Mouse (Mus musculus) mature B cell (primary cell): ENCODE measurements at regions not wholly inside any gene's neighbourhood (a gene's known extent, or its start where the extent isn't known, plus 50 kb on each side); places are given as distances from the start of the nearest gene placed in this dataset.

Experiments used
- in situ Hi-C: fragments of 300-500 bp; cut with MboI; formaldehyde crosslinking; loops from 2 replicates; pipeline ENCODE4 v1.14.3; 2019

DNA sequence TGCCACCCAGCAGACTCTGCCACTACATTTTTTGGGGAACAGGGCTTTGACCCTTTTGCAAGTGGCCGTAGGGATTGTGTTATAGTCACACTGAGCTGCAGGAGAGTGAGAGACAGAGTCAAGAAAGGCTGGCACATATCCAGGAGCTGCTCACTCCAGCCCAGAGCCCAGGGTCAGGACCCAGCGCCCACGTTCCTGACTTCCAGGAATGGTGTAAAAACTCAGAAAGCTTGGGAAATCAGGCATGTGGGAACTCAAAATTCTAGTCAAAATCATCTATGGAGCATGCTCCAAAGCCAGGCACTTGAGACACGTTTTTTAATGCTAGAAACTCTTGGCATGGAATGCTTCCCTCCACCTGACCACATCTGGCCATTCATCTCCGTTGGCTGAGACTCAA is 146.7 kb upstream of the Runx1 start:
- in situ Hi-C loops: no loop called here

DNA sequence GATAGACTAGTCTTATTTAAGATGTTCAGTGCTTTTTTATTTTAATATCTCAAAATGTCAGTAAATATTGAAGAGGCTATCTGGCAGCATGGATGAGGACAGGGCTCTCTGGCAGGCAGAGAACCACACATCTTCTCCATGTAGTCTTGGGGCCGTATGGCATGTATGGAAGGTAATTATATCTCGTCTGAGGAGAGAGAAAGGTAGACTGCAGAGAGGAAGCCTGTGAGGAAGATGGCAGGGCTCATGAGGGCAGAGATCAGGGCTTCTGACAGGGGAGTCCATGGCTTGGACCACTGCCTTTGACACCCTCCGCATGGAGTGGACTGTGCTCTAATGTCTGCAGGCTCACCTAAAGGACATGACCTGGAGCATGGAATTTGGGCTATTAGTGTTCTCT is 146.0 kb upstream of the Runx1 start:
- in situ Hi-C loops: no loop called here

DNA sequence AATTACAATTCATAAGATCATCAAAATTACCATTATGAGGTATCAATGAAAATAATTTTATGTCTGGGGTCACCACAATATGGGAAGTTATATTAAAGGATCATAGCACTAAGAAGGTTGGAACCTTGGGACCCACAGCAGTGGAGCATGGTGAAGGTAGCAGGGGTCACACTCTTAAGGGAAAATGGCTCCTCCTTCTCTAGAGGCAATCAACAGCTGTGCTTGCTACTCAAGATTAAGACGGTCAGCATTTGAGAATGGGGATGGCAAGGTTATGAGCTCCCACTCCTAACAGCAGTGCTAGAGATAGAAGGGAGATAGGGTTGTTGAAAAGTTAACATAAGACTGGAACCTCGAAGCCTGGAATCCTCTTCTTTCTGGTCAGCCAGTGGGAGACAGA is 144.6 kb upstream of the Runx1 start:
- in situ Hi-C loops: no loop called here

DNA sequence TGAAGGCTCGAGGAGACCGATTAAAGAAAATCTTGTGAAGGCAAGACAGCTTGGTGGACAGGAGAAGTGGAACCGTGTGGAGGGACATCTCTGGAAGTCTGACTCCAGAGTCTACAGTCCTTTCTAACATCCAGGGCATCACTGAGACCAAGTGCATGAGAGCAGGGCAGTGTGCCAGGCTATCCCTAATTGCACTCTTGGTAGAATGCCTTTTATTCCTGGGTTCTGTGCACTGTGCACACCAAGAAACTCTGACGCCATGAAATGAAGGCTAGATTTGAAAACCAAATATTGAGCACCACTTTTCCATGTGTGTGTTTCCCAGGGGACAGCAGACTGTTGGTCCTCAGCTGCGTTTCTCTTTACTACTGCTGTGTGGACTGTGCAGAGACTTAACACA is 143.1 kb upstream of the Runx1 start:
- in situ Hi-C loops: no loop called here

DNA sequence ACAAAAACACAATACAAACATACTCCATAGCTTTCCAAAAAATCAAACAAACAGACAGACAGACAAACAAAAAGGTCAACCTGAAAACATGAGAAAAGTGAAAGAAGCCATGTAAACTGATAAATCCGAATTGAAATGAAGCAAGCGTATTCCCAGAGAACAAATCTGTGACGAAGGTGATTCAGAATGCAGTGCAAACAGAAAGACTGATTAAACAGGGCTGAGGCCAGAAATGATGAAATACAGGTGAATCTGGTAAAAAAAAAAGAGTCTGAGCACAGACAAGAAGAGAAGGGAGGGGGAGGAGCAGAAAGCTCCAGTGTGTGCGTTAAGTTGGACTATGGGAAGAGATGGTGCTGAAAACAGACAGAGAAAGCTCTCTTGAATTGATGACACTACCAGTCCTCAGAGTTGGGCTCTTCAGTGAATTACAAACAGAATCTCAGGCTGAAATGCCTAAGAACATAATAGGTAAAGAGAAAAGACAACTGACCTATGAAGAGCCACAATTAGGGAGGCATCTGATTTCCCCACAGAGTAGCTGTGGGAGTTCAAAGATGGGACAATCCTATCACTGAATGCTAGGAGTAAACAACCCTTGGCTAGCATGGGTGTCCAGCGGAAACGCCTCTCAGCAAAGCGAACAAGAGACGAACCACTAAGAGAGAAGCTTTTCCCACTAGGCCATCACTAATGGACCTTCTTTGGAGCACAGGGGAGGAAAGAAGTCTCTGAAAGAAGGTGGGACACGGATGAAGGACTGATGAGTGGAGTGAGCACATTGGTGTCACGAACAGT is 140.3 kb upstream of the Runx1 start:
- in situ Hi-C loops: no loop called here

DNA sequence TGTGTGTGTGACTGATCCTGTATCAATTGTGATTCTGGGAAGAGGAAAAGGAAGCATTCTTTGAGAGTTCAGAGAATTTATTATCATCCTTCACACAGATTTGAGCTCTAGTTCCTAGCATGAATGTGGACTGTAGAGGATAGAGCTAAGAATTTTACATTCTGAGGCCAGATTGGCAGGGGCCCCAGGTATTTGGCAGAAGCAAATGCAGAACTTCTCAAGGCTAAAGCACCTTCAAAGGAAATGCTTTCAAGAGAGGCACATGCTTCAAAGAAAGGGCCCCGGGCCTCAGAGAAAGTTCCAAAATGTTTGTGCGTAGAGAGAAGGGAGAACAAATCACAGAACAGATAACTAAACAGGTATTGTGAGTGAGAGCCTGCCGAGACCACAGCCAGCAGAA is 139.7 kb upstream of the Runx1 start:
- in situ Hi-C loops: no loop called here

DNA sequence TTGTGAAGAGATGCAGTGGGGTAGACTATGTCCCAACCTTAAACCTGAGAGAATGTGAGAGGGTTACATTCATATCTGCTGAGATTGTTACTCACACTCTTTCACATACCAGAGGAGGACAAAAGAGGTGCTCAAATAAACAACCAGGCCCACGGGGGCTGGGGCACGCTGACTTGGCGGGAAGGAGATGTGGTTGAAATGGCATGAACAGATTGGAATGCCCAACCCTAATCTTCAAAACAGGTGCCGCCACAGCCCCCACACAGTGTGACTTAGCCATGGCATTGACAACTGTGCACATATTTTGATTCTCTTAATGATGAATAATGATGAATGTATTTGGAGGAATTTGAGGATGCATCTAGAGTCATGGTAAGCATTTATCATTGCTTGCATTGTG is 137.6 kb upstream of the Runx1 start:
- in situ Hi-C loops: no loop called here

DNA sequence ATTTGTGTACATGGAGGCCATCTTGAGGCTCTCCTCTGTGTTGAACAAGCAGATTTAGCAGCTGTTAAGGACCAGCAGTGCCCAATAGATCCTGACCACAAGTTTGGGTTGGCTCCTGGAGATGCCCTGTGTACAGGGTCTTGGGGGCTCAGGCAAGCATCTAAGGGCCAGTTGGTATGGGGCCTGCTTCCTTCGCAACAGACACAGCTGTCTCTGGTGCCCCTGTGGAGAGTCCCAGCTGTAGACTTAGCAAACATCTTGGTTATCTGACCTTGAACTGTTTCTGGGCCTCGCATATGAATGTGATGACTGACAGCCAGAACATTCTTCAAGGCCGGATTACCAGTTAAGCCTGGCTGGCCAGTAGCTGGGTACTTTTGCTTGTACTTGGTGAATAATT is 135.4 kb upstream of the Runx1 start:
- in situ Hi-C loops: no loop called here

DNA sequence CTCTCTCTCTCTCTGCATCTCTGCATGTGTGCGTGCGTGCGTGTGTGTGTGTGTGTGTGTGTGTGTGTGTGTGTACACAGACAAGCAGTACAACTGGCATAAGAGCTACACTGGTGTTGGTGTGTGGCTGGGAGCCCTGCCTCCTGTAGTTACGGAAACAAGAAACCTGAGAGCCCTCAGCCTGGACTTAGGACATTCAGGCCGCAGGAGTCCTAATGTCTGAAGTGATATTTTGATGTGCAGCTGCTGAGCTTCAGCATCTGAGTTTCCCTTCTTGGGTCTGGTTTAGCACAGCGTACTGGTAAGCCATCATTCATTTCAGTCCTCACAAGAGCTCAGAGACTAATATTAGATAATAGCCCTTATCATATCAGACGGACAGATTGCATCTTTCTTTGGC is 134.8 kb upstream of the Runx1 start:
- in situ Hi-C loops: no loop called here

DNA sequence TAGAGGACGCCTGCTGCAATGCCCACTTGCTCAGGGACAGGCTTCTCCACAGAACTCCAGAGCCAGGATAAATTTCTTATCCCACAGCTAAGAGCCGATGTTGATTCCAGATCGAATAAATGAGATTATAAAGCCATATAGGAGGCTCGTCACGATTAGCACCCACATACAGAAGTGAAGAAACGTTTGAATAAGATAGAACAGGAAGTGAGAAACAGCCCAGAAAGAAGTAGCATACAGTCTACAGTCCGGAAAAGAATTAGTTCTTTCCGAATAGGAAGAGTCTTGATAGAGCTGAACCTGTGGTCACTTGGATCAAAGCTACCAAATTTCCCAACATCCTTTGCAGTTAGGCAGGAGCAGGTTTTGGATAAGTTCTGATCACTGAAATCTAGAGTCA is 133.0 kb upstream of the Runx1 start:
- in situ Hi-C loops: no loop called here

DNA sequence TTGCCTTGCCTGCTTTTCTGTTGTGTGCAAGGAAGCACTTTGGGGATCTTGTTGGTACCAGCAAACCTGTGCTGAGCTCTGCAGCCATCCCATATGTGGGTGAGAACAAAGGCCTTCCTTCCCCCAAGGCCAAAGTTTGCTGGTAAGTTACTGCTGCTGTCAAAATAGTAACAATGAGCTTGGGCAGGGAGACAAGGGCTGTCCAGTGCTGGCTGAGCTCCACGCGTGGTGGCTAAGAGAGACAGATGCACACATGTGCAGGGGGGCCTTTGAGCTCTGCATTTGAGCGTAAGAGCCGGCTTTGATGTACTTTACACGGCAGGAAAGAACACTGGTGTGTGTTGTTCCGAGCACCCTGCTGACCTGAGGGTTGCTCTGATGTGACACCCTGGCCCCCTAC is 132.2 kb upstream of the Runx1 start:
- in situ Hi-C loops: no loop called here

DNA sequence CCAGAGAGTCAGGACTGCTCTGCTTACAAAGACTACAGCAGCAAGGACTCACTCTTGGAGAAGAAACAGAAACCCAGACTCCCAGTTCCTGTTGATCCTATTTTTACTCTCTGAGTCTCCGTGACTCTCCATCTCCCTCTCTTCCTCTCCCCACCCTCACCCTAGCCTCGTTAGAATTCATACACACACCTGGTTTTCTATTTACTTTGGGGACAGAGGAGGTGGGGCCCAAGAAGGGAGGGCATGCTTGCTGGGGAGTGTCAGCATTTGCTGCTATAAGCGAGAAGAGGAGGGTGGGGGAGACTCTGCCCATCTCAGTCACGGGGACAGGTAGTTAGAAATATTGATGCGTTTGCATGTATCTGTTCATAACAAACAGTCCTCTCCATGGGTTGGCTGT is 129.6 kb upstream of the Runx1 start:
- in situ Hi-C loops: no loop called here

DNA sequence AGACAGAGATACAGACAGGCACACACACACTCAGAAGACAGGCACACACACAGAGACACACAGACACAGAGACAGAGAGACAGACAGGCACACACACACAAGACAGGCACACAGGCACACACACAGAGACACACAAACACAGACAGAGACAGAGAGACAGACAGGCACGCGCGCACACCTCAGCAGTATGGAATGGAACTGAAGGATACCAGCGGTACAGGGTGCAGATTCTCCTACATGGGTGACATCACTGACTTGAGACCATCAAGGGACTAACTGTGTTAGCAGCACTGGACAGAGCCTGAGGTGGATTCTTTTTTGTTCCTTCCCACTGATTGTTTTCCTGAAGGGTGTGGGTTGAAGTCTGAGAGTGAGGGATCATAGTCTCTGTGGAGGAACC is 129.1 kb upstream of the Runx1 start:
- in situ Hi-C loops: no loop called here

DNA sequence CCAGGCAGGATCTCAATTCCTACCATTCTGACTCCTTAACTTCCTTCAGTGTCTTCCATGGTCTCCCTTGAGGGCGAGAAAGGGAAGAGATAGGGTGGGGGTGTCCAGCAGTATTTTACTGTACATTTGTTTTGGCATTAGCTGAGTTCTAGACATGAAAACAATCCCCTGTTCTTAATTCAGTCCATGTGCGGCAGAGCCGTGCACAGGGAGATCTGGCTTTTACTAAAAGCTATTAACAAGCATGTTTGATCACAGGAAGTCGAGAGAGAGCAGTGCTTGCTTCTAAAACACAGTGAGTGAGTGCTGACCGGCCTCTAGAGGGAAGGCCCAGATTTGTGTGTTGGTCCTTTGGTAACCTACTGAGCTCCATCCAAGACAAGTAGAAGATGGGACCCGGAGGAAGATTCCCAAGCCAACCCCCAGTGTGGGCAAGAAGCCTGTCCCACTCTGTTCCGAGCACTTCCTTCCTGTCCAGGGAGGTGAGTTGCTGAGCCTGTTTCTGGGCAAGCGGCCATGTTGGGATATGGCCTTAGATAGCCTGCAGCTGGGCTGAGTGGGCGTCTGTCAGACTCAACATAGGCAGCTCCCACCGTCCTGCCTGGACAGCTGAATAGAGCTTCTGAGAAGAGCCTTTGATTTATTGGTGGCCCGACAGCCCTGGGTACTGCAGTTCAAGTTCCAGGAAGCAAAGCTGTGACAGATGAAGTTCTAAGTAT is 128.1 kb upstream of the Runx1 start:
- in situ Hi-C loops: no loop called here

DNA sequence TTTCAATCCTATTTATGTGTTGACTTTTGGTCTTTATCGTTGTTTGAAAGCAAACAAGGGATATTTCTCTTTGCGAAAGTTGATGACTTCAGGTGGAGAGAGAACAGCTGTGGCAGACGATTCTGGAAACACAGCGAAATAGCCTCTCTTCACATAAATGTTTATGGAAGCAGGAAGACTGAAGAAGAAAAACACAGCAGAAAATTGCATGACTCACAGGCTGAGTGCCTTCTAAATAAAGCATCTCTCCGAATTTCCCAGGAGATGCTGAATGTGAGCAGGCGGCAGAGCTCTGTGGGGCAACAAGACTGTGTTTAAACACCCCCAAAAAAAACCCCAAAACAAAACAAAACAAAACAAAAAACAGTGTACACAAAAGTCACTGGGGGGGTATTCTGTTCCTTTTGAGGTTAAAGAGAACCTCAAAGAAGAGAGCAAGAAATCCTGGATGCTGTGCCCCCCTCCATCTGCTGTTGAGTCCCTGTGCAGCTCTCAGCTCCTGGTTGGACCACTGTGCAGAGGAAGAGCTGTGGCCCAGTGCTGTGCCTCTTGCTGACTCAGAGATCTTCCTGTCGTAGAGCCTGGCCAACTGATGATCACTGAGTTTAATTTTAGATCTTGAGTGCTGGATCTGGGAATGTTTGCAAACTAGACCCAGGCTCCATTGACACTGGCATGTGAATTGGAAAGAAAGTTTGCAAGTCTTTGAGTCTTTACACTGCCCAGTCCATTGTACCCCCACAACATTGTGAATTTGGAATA is 126.6 kb upstream of the Runx1 start:
- in situ Hi-C loops: no loop called here

DNA sequence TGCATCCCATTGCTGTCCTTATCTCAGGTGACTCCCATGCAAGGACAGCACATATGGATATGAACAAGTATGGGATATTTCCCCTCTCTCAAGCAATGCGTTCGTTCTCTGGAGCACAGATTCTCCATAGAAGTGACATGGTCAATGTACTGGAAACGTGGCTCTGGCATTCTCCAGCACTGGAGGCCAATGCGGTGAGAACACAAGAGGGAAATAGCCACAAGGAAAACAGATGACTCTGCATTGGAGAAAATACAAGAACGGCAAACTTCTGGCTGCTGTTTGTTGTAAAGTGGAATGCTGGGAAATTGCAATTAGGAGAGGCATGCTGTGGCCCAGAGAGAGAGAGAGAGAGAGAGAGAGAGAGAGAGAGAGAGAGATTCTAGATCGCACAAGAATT is 125.6 kb upstream of the Runx1 start:
- in situ Hi-C loops: no loop called here

DNA sequence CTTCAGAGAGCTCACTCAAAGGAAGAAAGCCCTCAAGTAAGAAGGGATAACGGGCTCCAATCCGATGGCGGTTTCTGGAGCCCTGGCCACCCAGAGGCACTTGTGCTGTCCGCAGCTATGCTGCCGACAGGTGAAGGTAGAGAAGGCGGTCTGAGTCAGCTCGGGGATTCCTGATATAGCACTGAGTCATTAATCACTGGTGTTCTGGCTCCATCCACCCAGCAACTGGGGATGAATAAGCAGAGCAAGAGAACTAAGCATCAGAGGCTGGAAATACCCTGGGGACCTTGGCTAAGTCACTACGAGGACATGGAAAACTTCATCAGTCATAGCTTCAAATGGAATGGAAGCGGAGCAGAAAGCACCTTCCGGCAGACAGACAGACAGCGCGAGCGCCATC is 122.5 kb upstream of the Runx1 start:
- in situ Hi-C loops: no loop called here

DNA sequence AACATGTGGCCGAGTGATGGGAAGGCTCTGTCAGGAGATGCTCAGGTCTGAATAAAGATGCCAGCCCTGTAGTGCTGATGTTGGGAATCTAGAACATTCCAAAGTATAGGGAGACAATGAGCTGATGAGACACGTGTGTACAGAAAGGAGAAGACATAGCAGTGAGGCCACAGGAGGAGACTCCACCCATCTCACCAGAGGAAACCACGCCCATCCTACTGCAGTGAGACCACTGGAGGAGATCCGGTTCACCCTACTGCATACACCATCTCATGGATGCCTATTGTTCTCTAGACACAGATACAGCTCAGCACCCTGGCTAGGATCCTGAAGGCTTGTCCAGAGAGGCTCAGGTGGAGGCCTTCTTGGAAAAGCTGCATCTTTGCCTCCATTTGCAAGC is 120.6 kb upstream of the Runx1 start:
- in situ Hi-C loops: no loop called here

DNA sequence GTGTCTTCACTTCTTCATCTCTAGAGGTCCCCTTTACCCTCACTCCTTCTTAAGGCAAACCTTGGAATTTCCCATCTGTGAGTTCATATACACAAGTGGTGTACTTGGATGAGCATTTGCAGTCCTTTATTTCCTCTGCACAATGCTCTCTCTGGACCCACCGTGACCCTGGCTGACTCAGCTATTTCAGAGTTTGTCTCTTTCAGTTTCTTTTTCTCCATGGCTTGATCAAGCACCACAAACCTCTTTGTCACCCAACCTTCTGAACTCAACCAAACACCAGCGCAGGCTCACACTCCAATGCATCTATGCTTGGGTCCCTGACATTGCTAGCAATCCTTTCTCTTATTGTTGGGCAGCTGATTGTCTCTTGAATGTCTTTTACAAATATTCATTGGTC is 118.0 kb upstream of the Runx1 start:
- in situ Hi-C loops: no loop called here

DNA sequence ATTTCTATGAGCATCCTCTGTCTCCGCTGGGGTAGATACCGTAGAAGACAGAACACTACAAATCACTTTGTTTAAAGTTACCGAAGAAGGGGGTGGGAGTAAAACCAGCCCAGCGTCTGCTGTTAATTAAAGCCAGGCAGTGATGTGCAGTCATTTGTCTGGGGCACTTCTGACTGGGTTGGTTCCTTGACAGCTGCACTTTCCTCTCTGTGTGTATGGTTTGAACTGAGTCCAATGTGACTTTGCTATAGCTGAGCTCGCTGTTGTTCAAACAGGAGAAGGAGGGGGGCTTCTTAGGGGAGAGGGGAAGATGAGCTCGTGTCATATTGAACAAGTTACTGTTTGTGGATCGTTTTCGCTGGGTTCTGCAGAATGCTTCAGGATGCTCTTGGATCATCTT is 113.7 kb upstream of the Runx1 start:
- in situ Hi-C loops: no loop called here

DNA sequence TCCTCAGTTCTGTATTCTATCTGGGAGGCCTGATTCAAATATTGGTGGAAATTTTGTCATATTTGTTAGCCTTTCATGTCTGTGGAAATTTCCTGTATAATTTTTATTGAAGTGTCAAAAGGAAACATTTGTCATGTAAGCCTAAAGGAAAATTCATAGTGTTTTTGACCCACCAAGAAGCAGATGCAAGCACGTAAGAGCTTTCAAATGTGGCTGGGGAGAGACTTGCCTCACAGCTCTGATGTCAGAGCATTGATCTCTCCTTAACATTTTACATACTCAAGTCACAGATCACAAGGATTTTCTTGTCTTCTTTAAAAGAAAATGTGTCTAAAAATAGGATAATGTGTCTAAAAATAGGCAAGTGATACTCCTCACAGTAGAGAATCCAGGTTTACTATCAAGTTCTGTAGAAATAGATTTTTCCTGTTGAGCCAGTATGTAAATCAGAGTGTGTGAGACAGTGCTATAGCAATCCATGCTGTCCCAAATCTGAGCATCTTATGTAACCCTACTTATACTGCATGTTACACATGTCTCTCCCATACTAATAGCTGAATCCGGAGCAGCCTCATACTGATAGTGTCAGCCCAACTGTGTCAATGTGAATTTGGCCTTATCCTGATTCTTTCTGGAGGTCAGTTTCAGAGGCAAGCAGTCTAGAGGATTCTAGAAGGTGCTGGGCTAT is 110.0 kb upstream of the Runx1 start:
- in situ Hi-C loops: no loop called here

DNA sequence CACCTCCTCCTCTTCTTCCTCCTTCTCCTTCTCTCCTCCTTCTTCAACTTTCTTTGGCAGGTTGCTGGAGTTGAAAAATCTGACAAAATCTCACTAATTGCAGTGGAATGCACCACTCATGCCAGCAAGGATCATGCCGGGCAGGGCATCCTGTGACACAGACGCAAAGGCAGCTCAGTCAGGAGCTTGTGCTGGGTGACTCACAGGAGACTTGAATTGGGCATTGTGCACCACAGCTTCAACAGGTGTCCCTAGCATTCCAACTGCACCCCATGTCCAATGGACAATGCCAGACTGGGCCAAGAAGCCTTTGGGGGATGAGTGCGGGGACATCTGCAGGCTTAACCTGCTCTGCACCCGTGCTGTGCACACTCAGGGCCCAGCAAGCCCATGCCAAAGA is 104.2 kb upstream of the Runx1 start:
- in situ Hi-C loops: no loop called here
